Mouse (Mus musculus) liver, embryonic 13.5 days (tissue): ENCODE results near the gene Crhr1. TPM values are rescaled to one million over a fixed set of nuclear protein-coding genes. Genes with fewer than 3 reads are reported as not detected.
"Not testable (repeated sequence)": the region's sequence is repeated elsewhere in the genome, so short reads cannot be mapped to it uniquely, and the experiment has no call there.

Source experiments
- ATAC-seq: fragments of 200-750 bp; cut with Nextera tagmentation; 2 replicates; pipeline ENCODE4 v1.8.0; 2017; ENCODE audit warnings: low read depth, mild to moderate bottlenecking, moderate number of reproducible peaks, moderate library complexity
- DNase-seq: peaks from one replicate; pipeline ENCODE4 v3.0.0; 2022
- H3K27ac ChIP-seq: fragments of 300-500 bp; sonication (generic); 2 replicates; pipeline ENCODE4 v1.5.1; 2015; ENCODE audit warnings: moderate library complexity, mild to moderate bottlenecking, inconsistent platforms
- H3K27me3 ChIP-seq: fragments of 300-500 bp; sonication (generic); 2 replicates; pipeline ENCODE4 v1.6.1; 2015; ENCODE audit warnings: mild to moderate bottlenecking, inconsistent platforms
- H3K36me3 ChIP-seq: fragments of 300-500 bp; sonication (generic); 2 replicates; pipeline ENCODE4 v1.6.1; 2015; ENCODE audit warnings: mild to moderate bottlenecking, inconsistent platforms
- H3K4me1 ChIP-seq: fragments of 300-500 bp; sonication (generic); replicated peaks from 2 replicates; pipeline ENCODE4 v1.6.1; 2015; ENCODE audit warnings: inconsistent platforms
- H3K4me2 ChIP-seq: fragments of 300-500 bp; sonication (generic); 2 replicates; pipeline ENCODE4 v1.6.1; 2015; ENCODE audit warnings: inconsistent platforms, mild to moderate bottlenecking, moderate library complexity
- H3K4me3 ChIP-seq: fragments of 300-500 bp; sonication (generic); replicated peaks from 2 replicates; pipeline ENCODE4 v1.5.1; 2015; ENCODE audit warnings: mild to moderate bottlenecking, inconsistent platforms
- H3K9ac ChIP-seq: fragments of 300-500 bp; sonication (generic); 2 replicates; pipeline ENCODE4 v1.6.1; 2015; ENCODE audit warnings: mild to moderate bottlenecking, inconsistent platforms
- H3K9me3 ChIP-seq: fragments of 300-500 bp; sonication (generic); replicated peaks from 2 replicates; pipeline ENCODE4 v1.6.1; 2016; ENCODE audit warnings: inconsistent platforms
- WGBS: fragments of 180-500 bp; shearing (Covaris S2); methylation state at CpG from one replicate; pipeline ENCODE4 v1.1.7; 2015; ENCODE audit not compliant: insufficient replicate concordance; 5-methylcytosine and 5-hydroxymethylcytosine counted together
- polyA plus RNA-seq: library from polyadenylated mRNA; unstranded; fragments of >200 nt; fragmentation: Nextera tagmentation; extraction: Ambion mirVana; gene quantifications from 2 replicates; pipeline ENCODE4 v1.2.1, GENCODE M21; 2015

Gene Crhr1
- polyA plus RNA-seq, 1 experiment from 2014 or later = not detected

DNA sequence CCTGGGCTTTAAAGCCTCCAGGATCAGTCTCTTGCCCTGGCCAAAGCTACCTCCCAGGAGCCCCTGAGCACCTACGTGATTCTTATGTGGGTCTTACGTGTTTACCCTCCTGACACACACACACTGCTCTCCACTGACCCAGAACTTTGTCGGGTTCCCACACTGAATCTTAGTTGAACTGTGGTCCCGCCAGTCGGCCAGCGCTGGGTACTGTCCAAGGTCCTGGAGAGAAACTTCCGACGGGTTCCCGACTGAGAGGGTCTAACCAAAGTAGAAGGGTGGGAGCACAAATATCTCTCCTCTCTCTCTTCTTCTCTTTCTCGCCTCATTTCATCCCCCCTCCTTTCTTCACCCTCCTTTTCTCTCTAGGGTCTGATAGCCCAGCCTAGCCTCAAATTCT is 65.2 kb downstream of the Crhr1 start:
- Histone ChIP-seq H3K9ac (no peak overlapping the region), H3K9me3 (no peaks in the 10 kb centered on the region), H3K4me1 (no peaks in the 10 kb centered on the region), H3K27me3 (peaks cover 10% of the 10 kb centered on the region), H3K4me3 (no peak overlapping the region), H3K36me3 (no peaks in the 10 kb centered on the region), H3K4me2 (no peak overlapping the region), H3K27ac (no peak overlapping the region)
- WGBS = 5% methylated on average over 10 of the region's 10 CpGs
- no peak for DNase-seq
- no peak for ATAC-seq

DNA sequence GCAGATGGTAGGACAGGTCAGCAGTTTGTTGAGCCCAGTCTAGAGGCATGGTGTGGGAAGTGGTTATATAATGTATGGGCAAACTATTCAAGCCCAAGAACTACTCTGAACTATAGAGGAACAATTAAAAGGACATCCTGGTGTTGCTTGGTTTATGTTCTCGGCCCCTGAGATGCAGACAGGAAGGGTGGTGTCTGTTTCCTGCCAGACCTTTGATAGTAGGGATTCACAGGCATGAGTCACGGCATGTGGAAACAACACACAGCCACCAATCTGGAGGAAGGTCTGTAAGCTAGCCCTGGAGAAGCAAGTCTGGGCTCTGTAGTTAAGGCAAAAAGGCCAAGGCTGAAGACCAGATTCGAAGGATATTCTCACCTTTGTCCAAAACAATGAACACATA is 70.6 kb downstream of the Crhr1 start:
- 31% methylated on average over 3 of the region's 3 CpGs for WGBS
- no peak overlapping the region for H3K27ac ChIP-seq
- no peaks in the 10 kb centered on the region for H3K27me3 ChIP-seq
- ATAC-seq (no peak), DNase-seq (no peak)
- H3K4me2 ChIP-seq = no peak overlapping the region
- H3K4me1 ChIP-seq = no peaks in the 10 kb centered on the region
- H3K9ac ChIP-seq = no peak overlapping the region
- H3K9me3 ChIP-seq = no peaks in the 10 kb centered on the region
- no peak overlapping the region for H3K4me3 ChIP-seq
- no peaks in the 10 kb centered on the region for H3K36me3 ChIP-seq

DNA sequence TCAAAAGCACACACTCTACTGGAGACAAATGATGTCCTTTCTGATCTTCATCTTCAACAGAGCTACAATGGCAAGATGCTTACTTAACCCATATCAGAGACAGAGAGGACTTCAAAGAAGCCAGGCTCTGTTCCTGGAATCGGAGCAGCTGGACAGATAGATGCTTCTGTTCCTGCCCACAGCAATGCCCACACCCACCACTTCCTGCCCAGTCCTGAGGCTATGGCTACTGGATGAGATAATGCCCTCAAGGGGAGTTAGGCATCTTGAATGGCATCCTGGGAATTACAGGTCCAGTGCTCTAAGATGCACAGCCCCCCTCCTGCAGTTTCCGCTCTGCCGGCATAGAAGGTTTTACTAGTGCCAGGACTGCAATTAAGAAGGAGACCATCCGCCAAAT is 73.9 kb downstream of the Crhr1 start:
- no peak overlapping the region for H3K4me2 ChIP-seq
- no peaks in the 10 kb centered on the region for H3K27me3 ChIP-seq
- no peaks in the 10 kb centered on the region for H3K9me3 ChIP-seq
- DNase-seq (no peak), ATAC-seq (no peak)
- 67% methylated on average over 4 of the region's 4 CpGs for WGBS
- H3K9ac ChIP-seq = no peak overlapping the region
- H3K4me1 ChIP-seq = no peaks in the 10 kb centered on the region
- H3K27ac ChIP-seq = no peak overlapping the region
- H3K4me3 ChIP-seq = no peak overlapping the region
- H3K36me3 ChIP-seq = no peaks in the 10 kb centered on the region

DNA sequence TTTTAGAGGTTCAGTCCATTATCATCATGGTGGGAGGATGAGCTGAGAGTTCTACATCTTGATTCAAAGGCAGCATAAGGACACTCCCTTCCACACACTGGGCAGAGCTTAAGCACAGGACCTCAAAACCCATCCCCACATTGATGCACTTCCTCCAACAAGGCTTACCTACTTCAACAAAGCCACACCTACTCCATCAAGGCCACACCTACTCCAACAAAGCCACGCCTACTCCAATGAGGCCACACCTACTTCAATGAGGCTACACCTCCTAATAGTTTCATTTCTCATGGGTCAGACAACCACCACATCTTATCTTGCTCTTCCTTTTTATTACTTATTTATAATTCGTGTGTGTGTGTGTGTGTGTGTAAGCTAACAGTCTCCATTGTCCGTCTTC is 76.4 kb downstream of the Crhr1 start:
- DNase-seq (no peak), ATAC-seq (no peak)
- H3K9me3 ChIP-seq = 0 out of 2 replicates have a peak, but pooled peaks cover 2% of the 10 kb centered on the region
- H3K4me2 ChIP-seq = no peak overlapping the region
- H3K27me3 ChIP-seq = no peaks in the 10 kb centered on the region
- WGBS = 50% methylated on average over 3 of the region's 3 CpGs
- H3K27ac ChIP-seq = no peak overlapping the region
- H3K36me3 ChIP-seq = no peaks in the 10 kb centered on the region
- H3K4me1 ChIP-seq = no peaks in the 10 kb centered on the region
- H3K4me3 ChIP-seq = no peak overlapping the region
- H3K9ac ChIP-seq = no peak overlapping the region

DNA sequence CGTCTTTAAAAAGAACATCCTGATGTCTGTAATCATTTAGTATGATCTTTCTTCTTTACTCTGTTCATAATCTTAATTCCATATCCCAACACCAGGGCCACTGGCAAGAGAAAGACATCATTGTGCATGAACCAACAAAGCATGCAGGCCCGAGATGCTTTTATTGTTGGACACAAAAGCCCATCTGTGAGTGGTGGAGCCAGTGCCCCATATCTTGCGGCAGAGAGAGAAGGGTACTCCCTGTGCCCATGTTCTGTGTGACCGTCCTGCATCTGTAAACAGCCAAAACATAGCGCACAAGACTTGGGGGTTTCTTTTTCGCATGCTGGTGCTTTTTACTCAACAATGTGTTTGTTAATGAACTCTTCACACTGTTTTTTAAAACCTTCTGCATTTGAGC is 78.6 kb downstream of the Crhr1 start:
- Histone ChIP-seq H3K36me3 (no peaks in the 10 kb centered on the region), H3K27me3 (no peaks in the 10 kb centered on the region), H3K9me3 (0 out of 2 replicates have a peak, but pooled peaks cover 4% of the 10 kb centered on the region), H3K4me3 (no peak overlapping the region), H3K27ac (no peak overlapping the region), H3K4me2 (no peak overlapping the region), H3K4me1 (no peaks in the 10 kb centered on the region), H3K9ac (no peak overlapping the region)
- 68% methylated on average over 6 of the region's 6 CpGs for WGBS
- ATAC-seq (no peak), DNase-seq (no peak)

DNA sequence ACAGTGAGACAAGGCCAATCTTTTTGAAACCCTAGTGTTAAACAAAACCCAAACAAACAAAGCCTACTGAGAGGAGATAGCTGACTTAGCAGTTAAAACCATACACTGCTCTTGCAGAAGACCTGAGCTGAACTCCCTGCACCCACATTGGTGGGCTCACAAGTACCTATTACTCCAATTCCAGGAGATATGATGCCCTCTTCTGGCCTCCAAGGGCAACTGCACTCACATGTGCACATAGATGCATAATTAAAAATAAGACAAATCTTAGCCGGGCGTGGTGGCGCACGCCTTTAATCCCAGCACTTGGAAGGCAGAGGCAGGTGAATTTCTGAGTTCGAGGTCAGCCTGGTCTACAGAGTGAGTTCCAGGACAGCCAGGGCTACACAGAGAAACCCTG is 81.5 kb downstream of the Crhr1 start:
- H3K27ac ChIP-seq, ATAC-seq, H3K9me3 ChIP-seq, H3K9ac ChIP-seq, H3K4me3 ChIP-seq, DNase-seq, H3K36me3 ChIP-seq, H3K4me2 ChIP-seq, H3K4me1 ChIP-seq, H3K27me3 ChIP-seq: not testable (repeated sequence)
- 77% methylated on average over 5 of the region's 5 CpGs for WGBS

DNA sequence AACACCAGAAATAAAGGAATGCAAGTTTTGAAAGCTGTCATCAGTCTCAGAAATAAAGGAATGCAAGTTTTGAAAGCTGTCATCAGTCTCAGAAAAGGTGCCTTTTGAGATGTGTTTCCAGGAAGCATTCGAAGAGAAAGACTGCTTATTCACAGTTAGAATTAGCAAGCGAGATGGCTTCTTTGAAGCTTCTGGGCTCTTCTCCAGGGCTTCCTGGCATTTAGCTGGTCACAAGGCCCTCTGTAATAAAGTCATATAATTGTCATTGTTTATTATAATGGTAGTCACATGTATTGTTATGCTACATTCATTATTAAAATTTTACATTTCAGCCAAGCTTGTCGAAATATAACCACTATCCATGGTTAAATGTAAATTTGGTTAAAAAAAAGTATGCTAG is 85.4 kb downstream of the Crhr1 start:
- 68% methylated on average over 3 of the region's 3 CpGs for WGBS
- H3K27ac ChIP-seq = no peak overlapping the region
- 0 out of 2 replicates have a peak, but pooled peaks cover 4% of the 10 kb centered on the region for H3K9me3 ChIP-seq
- no peaks in the 10 kb centered on the region for H3K36me3 ChIP-seq
- no peak overlapping the region for H3K4me3 ChIP-seq
- no peaks in the 10 kb centered on the region for H3K27me3 ChIP-seq
- no peak overlapping the region for H3K9ac ChIP-seq
- DNase-seq = no peak
- no peaks in the 10 kb centered on the region for H3K4me1 ChIP-seq
- no peak for ATAC-seq
- H3K4me2 ChIP-seq = no peak overlapping the region

DNA sequence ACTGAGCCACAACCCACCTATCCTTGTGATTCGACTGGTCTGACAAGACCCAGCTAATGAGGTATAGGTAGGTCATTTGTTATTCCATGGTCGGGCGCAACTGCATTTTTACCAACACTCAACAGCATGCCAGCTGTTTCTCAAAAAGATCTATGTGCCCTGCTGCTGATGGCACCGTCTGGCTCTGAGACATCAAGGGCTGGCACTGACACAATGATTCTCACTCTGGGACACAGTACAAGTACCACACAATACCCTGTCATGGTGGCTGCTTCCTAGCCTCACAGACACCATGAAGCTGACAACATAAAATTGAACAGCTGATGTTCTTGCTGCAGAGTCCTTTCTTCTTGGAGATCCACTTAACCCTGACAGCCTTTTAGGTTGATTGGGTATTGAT is 87.6 kb downstream of the Crhr1 start:
- Histone ChIP-seq H3K27ac (no peak overlapping the region), H3K9ac (no peak overlapping the region), H3K4me1 (no peaks in the 10 kb centered on the region), H3K9me3 (no peaks in the 10 kb centered on the region), H3K4me2 (no peak overlapping the region), H3K27me3 (no peaks in the 10 kb centered on the region), H3K36me3 (no peaks in the 10 kb centered on the region), H3K4me3 (no peak overlapping the region)
- ATAC-seq (no peak), DNase-seq (no peak)
- WGBS = 62% methylated on average over 4 of the region's 4 CpGs

DNA sequence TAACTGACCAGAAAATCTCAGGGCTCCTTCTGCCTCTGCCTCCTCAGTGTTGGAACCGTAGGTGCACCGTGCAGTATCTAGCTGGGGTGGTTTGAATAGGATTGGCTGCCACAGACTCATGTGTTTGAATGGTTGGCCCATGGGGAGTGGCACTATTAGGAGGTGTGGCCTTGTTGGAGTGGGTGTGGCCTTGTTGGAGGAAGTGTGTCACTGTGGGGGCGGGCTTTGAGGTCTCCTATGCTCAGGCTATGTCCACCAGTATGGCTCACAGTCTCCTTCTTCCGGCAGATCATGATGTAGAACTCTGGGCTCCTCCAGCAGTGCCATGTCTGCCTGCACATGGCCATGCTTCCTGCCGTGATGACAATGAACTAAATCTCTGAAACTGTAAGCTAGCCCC is 89.1 kb downstream of the Crhr1 start:
- no peak overlapping the region for H3K9ac ChIP-seq
- no peaks in the 10 kb centered on the region for H3K27me3 ChIP-seq
- no peaks in the 10 kb centered on the region for H3K36me3 ChIP-seq
- no peaks in the 10 kb centered on the region for H3K9me3 ChIP-seq
- H3K4me2 ChIP-seq = no peak overlapping the region
- no peak overlapping the region for H3K4me3 ChIP-seq
- no peaks in the 10 kb centered on the region for H3K4me1 ChIP-seq
- DNase-seq (no peak), ATAC-seq (no peak)
- no peak overlapping the region for H3K27ac ChIP-seq
- WGBS = 57% methylated on average over 5 of the region's 5 CpGs

DNA sequence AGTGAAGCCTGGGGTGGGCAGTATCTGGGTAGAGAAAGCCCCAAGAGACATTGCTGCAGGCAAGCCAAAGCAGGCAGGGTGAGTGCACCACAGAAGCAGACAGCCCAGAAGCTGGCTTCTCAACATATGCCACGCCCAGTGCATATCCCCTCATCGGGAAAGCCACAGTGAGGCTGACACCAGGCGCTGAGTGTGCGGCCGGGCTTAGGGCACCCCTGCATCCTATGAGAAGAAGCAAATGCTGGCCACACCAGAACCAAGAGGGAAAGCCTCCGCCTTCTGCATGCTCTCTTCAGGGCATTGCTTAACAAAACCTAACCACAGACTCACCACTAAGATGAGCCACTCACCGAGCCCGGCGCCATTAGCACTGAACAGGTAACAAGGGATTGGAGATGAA is 90.6 kb downstream of the Crhr1 start:
- WGBS = 57% methylated on average over 9 of the region's 9 CpGs
- DNase-seq (no peak), ATAC-seq (no peak)
- Histone ChIP-seq H3K4me3 (no peak overlapping the region), H3K9ac (no peak overlapping the region), H3K36me3 (no peaks in the 10 kb centered on the region), H3K4me1 (no peaks in the 10 kb centered on the region), H3K27me3 (no peaks in the 10 kb centered on the region), H3K9me3 (no peaks in the 10 kb centered on the region), H3K4me2 (no peak overlapping the region), H3K27ac (no peak overlapping the region)
